Mouse (Mus musculus): ENCODE data around the gene Cdc6.

- TF ChIP-seq EP300 (IDR thresholded peaks at IDR 0.05; ENCODE audit: insufficient read depth, low read depth, low read length) (no peak), POLR2A (IDR thresholded peaks at IDR 0.05; ENCODE audit: insufficient read depth, low read length) (no peak), CTCF (IDR thresholded peaks at IDR 0.05; ENCODE audit: low read depth, low read length) (no peak)
Observed at GRCm38 (mm10) chr11:98900529-98901125, 7.0 kb upstream of the Cdc6 start.

All from ES-Bruce4 (cell line).